Mouse (Mus musculus) urinary bladder, postnatal 25 days (tissue): Measurements from ENCODE around the gene Sdad1.

ENCODE experiments used
- DNase-seq: peaks from one replicate; pipeline ENCODE4 v3.0.0; 2022; ENCODE audit warnings: low spot score

Gene Sdad1

DNA sequence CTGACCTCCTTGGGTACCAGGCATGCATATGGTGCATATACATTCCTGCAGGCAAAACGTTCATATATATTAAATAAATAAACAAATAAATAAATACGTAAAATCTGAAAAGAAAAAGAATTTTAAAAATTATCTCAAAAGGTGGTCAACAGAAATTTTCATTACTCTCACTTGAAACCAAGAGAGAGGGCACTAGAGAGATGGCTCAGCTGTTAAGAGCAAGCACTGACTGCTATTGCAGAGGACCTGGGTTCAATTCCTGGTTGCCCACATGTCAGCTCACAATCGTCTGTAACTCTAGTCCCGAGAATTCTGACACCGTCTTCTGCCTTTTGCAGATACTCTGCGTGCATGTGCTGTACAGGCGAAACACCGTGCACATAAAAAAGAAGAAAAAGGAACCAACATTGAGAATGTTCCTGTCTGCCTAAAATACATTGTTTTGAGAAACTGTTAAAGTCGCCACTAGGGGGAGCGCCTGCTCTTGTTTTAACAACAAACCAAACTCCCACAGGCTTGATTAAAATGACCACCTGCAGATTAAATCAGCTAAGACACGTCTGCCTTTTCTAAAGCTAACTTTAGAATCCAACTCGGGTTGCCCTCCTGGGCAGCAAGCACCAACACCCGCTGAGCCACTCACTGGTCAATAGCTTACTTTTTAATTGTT is 1.9 kb upstream of the Sdad1 start:
- DNase-seq: peak; percentile 81

DNA sequence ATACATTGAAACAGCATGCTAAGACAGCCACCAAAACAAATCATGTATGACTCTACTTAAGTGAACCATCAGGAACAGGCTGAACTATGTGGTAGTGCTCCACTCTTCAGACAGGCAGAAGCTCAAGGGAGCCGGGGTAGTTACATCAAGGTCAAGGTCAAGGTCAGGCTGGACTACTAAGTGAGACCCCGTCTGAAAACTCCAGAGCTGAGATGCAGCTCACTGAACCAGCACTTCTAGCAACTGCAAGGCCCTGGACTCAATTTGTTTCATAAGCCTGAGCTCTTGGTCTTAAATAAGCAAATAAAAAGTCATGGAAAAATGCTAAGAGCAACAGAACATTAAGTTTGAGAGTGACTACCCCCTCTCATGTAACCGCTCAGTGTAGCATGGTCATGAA is 6.0 kb downstream of the Sdad1 start:
- DNase-seq: no peak

- no peak for DNase-seq
Measured at GRCm38 (mm10) chr5:92302149-92302840, 8.0 kb downstream of the Sdad1 start.

DNA sequence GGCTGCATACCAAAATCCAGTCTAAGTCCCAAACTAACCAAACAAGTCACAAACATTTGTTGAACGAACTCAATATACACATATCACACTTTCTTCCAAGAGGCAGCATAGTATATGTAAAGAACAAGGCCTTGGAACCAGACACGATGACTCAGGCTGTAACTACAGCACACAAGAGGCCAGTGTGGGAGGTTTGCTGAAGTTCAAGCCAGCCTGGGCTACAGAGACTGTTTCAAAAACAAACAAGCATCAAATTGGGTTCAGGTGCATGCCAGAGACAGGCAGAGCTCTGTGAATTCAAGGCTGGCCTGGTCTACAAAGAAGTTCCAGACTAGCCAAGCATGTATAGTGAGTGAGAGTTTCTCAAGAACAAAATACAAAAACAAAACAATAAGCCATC is 15.8 kb downstream of the Sdad1 start:
- DNase-seq: no peak

- DNase-seq: no peak
Measured at GRCm38 (mm10) chr5:92291652-92292414, 18.4 kb downstream of the Sdad1 start.

GRCm38 (mm10) chr5:92287840-92288239 is 22.4 kb downstream of the Sdad1 start:
- no peak for DNase-seq

DNA sequence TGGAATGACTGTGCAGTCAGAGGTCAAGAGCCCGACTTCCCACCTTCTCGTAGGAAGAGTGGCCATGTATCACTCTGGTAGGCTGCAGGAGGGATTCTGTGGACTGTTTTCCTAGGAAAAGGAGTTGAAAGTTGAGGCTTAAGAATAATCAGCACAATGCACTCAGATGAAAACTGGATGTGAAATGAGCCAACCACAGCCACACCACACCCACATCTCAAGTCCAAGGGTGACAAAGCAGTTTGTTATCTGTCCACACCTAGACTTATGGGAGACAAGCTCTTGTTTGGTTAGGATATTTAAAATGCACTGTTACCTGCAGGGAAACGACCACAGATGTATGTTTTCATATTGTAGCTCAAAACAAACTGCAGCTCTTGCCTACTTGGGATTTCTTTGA is 27.2 kb downstream of the Sdad1 start:
- DNase-seq: no peak

GRCm38 (mm10) chr5:92282571-92282970 is 27.7 kb downstream of the Sdad1 start:
- no peak for DNase-seq

- no peak for DNase-seq
Measured at GRCm38 (mm10) chr5:92278942-92279537, 31.2 kb downstream of the Sdad1 start.

- peak; percentile 73 for DNase-seq
Measured at GRCm38 (mm10) chr5:92277437-92278394, 32.6 kb downstream of the Sdad1 start, which contains the start of gene Naaa. Gene Naaa (minus strand): TSS chr5:92278170.

- no peak for DNase-seq
Measured at GRCm38 (mm10) chr5:92270496-92270895, 39.8 kb downstream of the Sdad1 start.

GRCm38 (mm10) chr5:92263761-92264359 is 46.4 kb downstream of the Sdad1 start:
- DNase-seq: no peak

- DNase-seq: no peak
Measured at GRCm38 (mm10) chr5:92262646-92263045, 47.6 kb downstream of the Sdad1 start.

DNA sequence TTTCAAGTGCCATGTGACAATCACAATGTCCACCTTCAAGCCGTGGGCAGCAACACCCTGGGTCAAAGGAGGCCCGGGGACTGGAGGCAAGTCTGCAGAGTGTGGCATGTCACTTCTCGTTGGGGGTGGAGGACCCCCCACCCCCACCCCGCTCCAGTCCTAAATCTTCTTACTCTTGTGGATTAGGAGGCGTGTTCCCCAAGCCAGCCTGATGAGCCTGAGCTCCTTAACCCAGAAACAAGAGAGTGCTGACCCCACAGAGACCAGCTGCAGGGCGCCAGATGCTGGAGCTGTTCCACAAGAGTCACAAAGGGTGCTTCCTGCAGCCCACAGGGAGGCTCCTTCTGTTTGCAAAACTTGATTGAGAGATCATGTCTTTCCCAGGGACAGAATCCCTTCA is 54.1 kb downstream of the Sdad1 start, which contains the start of gene Ppef2:
TSS of gene Ppef2 (minus strand) at position 61 of the 400 bp plus-strand sequence.
- DNase-seq: no peak

GRCm38 (mm10) chr5:92254476-92254875 is 55.8 kb downstream of the Sdad1 start:
- DNase-seq: no peak

GRCm38 (mm10) chr5:92252797-92253343 is 57.4 kb downstream of the Sdad1 start:
- DNase-seq: no peak

GRCm38 (mm10) chr5:92252031-92252430 is 58.2 kb downstream of the Sdad1 start:
- DNase-seq: no peak

GRCm38 (mm10) chr5:92248614-92249013 is 61.7 kb downstream of the Sdad1 start:
- DNase-seq: no peak

DNA sequence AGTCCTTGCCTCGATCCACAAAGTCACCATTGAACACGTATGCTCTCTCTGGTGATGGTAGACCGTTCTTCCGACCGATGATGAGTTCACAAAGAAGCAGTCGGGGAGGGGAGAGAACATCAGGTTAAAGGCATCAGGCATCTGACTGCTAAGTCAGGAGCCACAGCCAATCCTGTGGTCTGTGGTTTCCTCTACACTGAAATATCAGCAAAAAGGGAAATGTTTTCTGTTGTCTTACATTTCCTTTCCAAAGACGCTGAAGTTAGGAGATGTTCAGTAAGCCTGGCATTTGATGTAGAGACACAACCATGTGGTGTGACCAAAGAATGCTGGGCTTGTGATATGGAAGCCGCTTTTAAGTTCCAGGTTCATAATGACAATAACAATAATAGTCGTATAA is 64.8 kb downstream of the Sdad1 start:
- no peak for DNase-seq

GRCm38 (mm10) chr5:92244900-92245299 is 65.4 kb downstream of the Sdad1 start:
- DNase-seq: no peak

GRCm38 (mm10) chr5:92240769-92241168 is 69.5 kb downstream of the Sdad1 start:
- no peak for DNase-seq
